In genomic region chr7:79346555-79347075, GRCm38 (mm10) we compare ENCODE assay signal across 21 mouse cellular contexts. TPM values are rescaled to one million over a fixed set of nuclear protein-coding genes. Genes with fewer than 3 reads are reported as not detected.
DNase-seq lines count a peak whose midpoint lies in the region; ATAC-seq and TF ChIP-seq lines count a peak whose summit lies in the region.
"Had no signal": no experiment of that assay in that cellular context is flagged by ENCODE, and none has a peak within 500 bp of the region (broad histone marks: within the 10 kb centered on the region; RNA-seq: fewer than 3 reads in every experiment).

No protein-coding gene starts in this region.

- no peak overlapping the region for H3K4me3 ChIP-seq in gastrocnemius, adult 2 months
- H3K4me3 ChIP-seq in liver, adult 2 months (ENCODE audit: insufficient read depth, low read depth, low read length): no peak overlapping the region
- H3K4me3 ChIP-seq in liver, embryonic 12.5 days: no peak overlapping the region
- H3K4me3 ChIP-seq in lung, postnatal 0 days (ENCODE audit: low read depth, low read length): no peak overlapping the region
- H3K4me3 ChIP-seq: embryonic facial prominence, embryonic 13.5 days; forebrain, embryonic 13.5 days; heart, embryonic 10.5 days; hindbrain, embryonic 12.5 days had no signal

- no peak overlapping the region for H3K9ac ChIP-seq in liver, adult 2 months (ENCODE audit: low read depth, low read length)
- no peak overlapping the region for H3K9ac ChIP-seq in liver, embryonic 12.5 days
- H3K9ac ChIP-seq in lung, postnatal 0 days (replicated peaks; ENCODE audit: low read depth): no peak overlapping the region
- H3K9ac ChIP-seq: embryonic facial prominence, embryonic 13.5 days; forebrain, embryonic 13.5 days; forebrain, postnatal 0 days; hindbrain, embryonic 12.5 days had no signal

- intact Hi-C loops in gastrocnemius, adult 2 months (cut with DNase I): loop anchor here (5.0 kb wide), 1 partner anchor 204 kb away; no protein-coding TSS in a partner anchor
- intact Hi-C loops in gastrocnemius, postnatal 14 days (cut with DNase I; ENCODE audit: low total_unique reads): loop anchor here (5.0 kb wide), 2 partner anchors 99 to 204 kb away; no protein-coding TSS in a partner anchor

- no peak for TF ChIP-seq POLR2A in liver, adult 2 months (IDR thresholded peaks at IDR 0.05; ENCODE audit: extremely low read depth, insufficient read depth, low read length)

- 32% methylated on average over 8 of the region's 8 CpGs for WGBS in liver, adult 2 months
- 70% methylated on average over 8 of the region's 8 CpGs for WGBS in liver, embryonic 12.5 days (ENCODE audit: insufficient replicate concordance)
- 72% methylated on average over 8 of the region's 8 CpGs for WGBS in lung, postnatal 0 days

- H3K4me2 ChIP-seq in liver, embryonic 12.5 days: no peak overlapping the region
- no peak overlapping the region for H3K4me2 ChIP-seq in lung, postnatal 0 days (replicated peaks; ENCODE audit: low read depth, low read length)
- H3K4me2 ChIP-seq: embryonic facial prominence, embryonic 13.5 days; forebrain, embryonic 13.5 days; hindbrain, embryonic 12.5 days had no signal

- no peaks in the 10 kb centered on the region for H3K79me2 ChIP-seq in liver, adult 2 months (ENCODE audit: control insufficient read depth, insufficient read depth, low read length)

- TF ChIP-seq CTCF in gastrocnemius, adult 2 months (IDR thresholded peaks at IDR 0.05): no peak
- TF ChIP-seq CTCF in liver, adult 2 months (IDR thresholded peaks at IDR 0.05; ENCODE audit: low read depth, low read length): no peak
- no peak for TF ChIP-seq CTCF in lung, postnatal 0 days (IDR thresholded peaks at IDR 0.05)

- H3K9me3 ChIP-seq in liver, embryonic 12.5 days (replicated peaks): no peaks in the 10 kb centered on the region
- H3K9me3 ChIP-seq in lung, postnatal 0 days (ENCODE audit: low read length): no peaks in the 10 kb centered on the region
- H3K9me3 ChIP-seq: embryonic facial prominence, embryonic 13.5 days; forebrain, embryonic 13.5 days; heart, embryonic 10.5 days; hindbrain, embryonic 12.5 days had no signal

- ATAC-seq in liver, embryonic 12.5 days: no peak
- ATAC-seq in granulocyte monocyte progenitor cell, adult 5-6 weeks (replicated peaks; ENCODE audit: poor library complexity, severe bottlenecking): peak; percentile 34
- ATAC-seq in lung, postnatal 0 days: no peak
- ATAC-seq: forebrain, embryonic 13.5 days; hindbrain, embryonic 16.5 days; Patski had no signal

- H3K27ac ChIP-seq in gastrocnemius, adult 2 months: no peak overlapping the region
- H3K27ac ChIP-seq in liver, adult 2 months (replicated peaks; ENCODE audit: insufficient read depth, low read depth, low read length): no peak overlapping the region
- no peak overlapping the region for H3K27ac ChIP-seq in liver, embryonic 12.5 days
- no peak overlapping the region for H3K27ac ChIP-seq in lung, postnatal 0 days (ENCODE audit: low read length)
- H3K27ac ChIP-seq: embryonic facial prominence, embryonic 13.5 days; forebrain, embryonic 13.5 days; heart, embryonic 10.5 days; hindbrain, embryonic 12.5 days had no signal

- no peak for TF ChIP-seq EP300 in lung, postnatal 0 days (IDR thresholded peaks at IDR 0.05)

- H3K4me1 ChIP-seq in liver, adult 2 months (ENCODE audit: control insufficient read depth, insufficient read depth, low read length): no peaks in the 10 kb centered on the region
- H3K4me1 ChIP-seq in liver, embryonic 12.5 days: no peaks in the 10 kb centered on the region
- H3K4me1 ChIP-seq in lung, postnatal 0 days (ENCODE audit: insufficient read depth, low read depth, low read length): no peaks in the 10 kb centered on the region
- H3K4me1 ChIP-seq: embryonic facial prominence, embryonic 13.5 days; forebrain, embryonic 13.5 days; hindbrain, embryonic 12.5 days had no signal

- DNase-seq in gastrocnemius, adult 2 months: peak; percentile 24
- DNase-seq in gastrocnemius, postnatal 14 days: no peak
- DNase-seq in liver, adult 2 months (ENCODE audit: extremely low read depth, low read depth, low spot score): peak; percentile 76
- DNase-seq in ovary, postnatal 36 days (ENCODE audit: low spot score): no peak
- no peak for DNase-seq in lung, postnatal 0 days (ENCODE audit: low spot score)
- DNase-seq: gastrocnemius, postnatal 36 days had no signal

- H3K36me3 ChIP-seq in liver, adult 2 months (ENCODE audit: control insufficient read depth, insufficient read depth, low read length): peaks cover 4% of the 10 kb centered on the region
- H3K36me3 ChIP-seq in liver, embryonic 12.5 days: peaks cover 84% of the 10 kb centered on the region
- peaks cover 16% of the 10 kb centered on the region; the same call in 1 of the 2 replicates for H3K36me3 ChIP-seq in lung, postnatal 0 days (ENCODE audit: insufficient read depth, low read length)

- no peaks in the 10 kb centered on the region for H3K27me3 ChIP-seq in liver, adult 2 months (ENCODE audit: control insufficient read depth, insufficient read depth, low read length)
- H3K27me3 ChIP-seq in liver, embryonic 12.5 days (replicated peaks): no peaks in the 10 kb centered on the region
- no peaks in the 10 kb centered on the region for H3K27me3 ChIP-seq in lung, postnatal 0 days (replicated peaks; ENCODE audit: insufficient read depth, low read length)
- H3K27me3 ChIP-seq: embryonic facial prominence, embryonic 13.5 days; forebrain, embryonic 13.5 days; hindbrain, embryonic 12.5 days; Patski had no signal

RNA-seq across cellular contexts. Expression of gene Rlbp1, which starts 40.2 kb away (rescaled TPM):
- not detected for total RNA-seq in gastrocnemius, adult 2 months (2021)
- total RNA-seq in gastrocnemius, postnatal 14 days (2021): not detected
- not detected in 2 replicates for total RNA-seq in liver, adult 2 months (2014; rRNA removed)
- not detected in 2 replicates for polyA plus RNA-seq in liver, adult 2 months (2012; rRNA removed)
- polyA plus RNA-seq in liver, embryonic 12.5 days (2016; fragmentation: Nextera tagmentation; extraction: Ambion mirVana): 0.10 TPM in 1 of 2 replicates, not detected in the other
- total RNA-seq in granulocyte monocyte progenitor cell, adult 5-6 weeks (2014; fragmentation: Nextera tagmentation): not detected in 2 replicates
- total RNA-seq in granulocyte monocyte progenitor cell, adult 5-6 weeks (2017): not detected in 2 replicates
- 0.21 and 0.33 TPM in 2 replicates for polyA plus RNA-seq in lung, postnatal 0 days (2015; fragmentation: Nextera tagmentation; extraction: Ambion mirVana)
- total RNA-seq: adrenal gland, postnatal 10 days; gastrocnemius, adult 18-20 months; gastrocnemius, postnatal 36 days; heart, adult 18-20 months; heart, postnatal 10 days; heart, postnatal 4 days had no signal
- polyA plus RNA-seq: heart, embryonic 14.5 days; Patski had no signal

RNA-seq across cellular contexts. Expression of gene Fanci, which starts 45.1 kb away (rescaled TPM):
- under 1 TPM in 1 of 2 experiments, not detected in 1; 0.08 TPM for total RNA-seq in gastrocnemius, adult 2 months (2021)
- under 1 TPM; 0.66 to 0.86 TPM for total RNA-seq in gastrocnemius, postnatal 14 days (2021)
- 0.18 and 0.94 TPM in 2 replicates for total RNA-seq in liver, adult 2 months (2014; rRNA removed)
- polyA plus RNA-seq in liver, adult 2 months (2012; rRNA removed): 0.02 and 0.17 TPM in 2 replicates
- 13.8 and 14.4 TPM in 2 replicates for polyA plus RNA-seq in liver, embryonic 12.5 days (2016; fragmentation: Nextera tagmentation; extraction: Ambion mirVana)
- total RNA-seq in granulocyte monocyte progenitor cell, adult 5-6 weeks (2014; fragmentation: Nextera tagmentation): 17.8 and 29.7 TPM in 2 replicates
- 22.8 and 24.0 TPM in 2 replicates for total RNA-seq in granulocyte monocyte progenitor cell, adult 5-6 weeks (2017)
- polyA plus RNA-seq in lung, postnatal 0 days (2015; fragmentation: Nextera tagmentation; extraction: Ambion mirVana): 0.50 and 0.82 TPM in 2 replicates
- total RNA-seq: gastrocnemius, adult 18-20 months had no signal

Comparison
In these comparisons a context has a peak if more than half of its experiments do, and no peak if none do; other contexts are left out.
1. DNase-seq: peak in gastrocnemius, adult 2 months (single experiment) and liver, adult 2 months (single experiment); none in gastrocnemius, postnatal 14 days (single experiment), ovary, postnatal 36 days (single experiment) and lung, postnatal 0 days (single experiment).